ENCODE assay signal across 8 mouse cellular contexts in the genomic region with DNA sequence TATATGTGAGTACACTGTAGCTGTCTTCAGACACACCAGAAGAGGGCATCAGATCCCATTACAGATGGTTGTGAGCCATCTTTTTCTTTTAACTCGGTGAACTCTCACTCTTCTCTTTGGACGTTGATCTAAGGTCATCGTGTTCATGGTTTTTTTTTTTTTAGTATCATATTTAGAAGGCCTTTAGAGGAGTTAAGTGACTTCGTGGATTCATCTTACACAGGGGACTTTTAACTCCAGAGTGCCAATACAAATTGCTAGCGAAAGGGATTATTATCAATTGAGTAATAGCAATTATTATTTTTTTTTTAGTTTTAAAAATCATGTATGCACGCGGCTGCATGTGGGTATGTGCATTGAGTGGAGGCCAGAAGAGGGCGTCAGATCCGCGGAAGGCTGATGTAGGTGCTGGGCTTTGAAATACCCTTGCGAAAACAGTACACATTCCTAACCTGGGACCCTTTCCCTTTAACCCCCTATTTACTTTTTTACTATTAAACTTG. TPM values are rescaled to one million over a fixed set of nuclear protein-coding genes. Genes with fewer than 3 reads are reported as not detected.
DNase-seq lines count a peak whose midpoint lies in the region; ATAC-seq and TF ChIP-seq lines count a peak whose summit lies in the region.

No protein-coding gene starts in this region.

- peaks cover 15% of the 10 kb centered on the region for H3K36me3 ChIP-seq in forebrain, embryonic 10.5 days (replicated peaks)
- peaks cover 5% of the 10 kb centered on the region; the same call in 1 of the 2 replicates for H3K36me3 ChIP-seq in intestine, embryonic 14.5 days (ENCODE audit: control insufficient read depth, insufficient read depth, low read length)

- in situ Hi-C loops in Patski (cut with MboI; ENCODE audit: low pct_unique_long_range_greater_than_20kb) = loop anchor here (5.0 to 25.0 kb wide), 4 partner anchors 49 to 1506 kb away; a partner anchor contains a TSS

- peaks cover 34% of the 10 kb centered on the region for H3K4me1 ChIP-seq in forebrain, embryonic 10.5 days
- 0 out of 2 replicates have a peak, but pooled peaks cover 5% of the 10 kb centered on the region for H3K4me1 ChIP-seq in intestine, embryonic 14.5 days (replicated peaks; ENCODE audit: control insufficient read depth, insufficient read depth, low read length)
- no peaks in the 10 kb centered on the region for H3K4me1 ChIP-seq in olfactory bulb, adult 2 months (ENCODE audit: control insufficient read depth, insufficient read depth, low read length)

- no peaks in the 10 kb centered on the region for H3K9me3 ChIP-seq in forebrain, embryonic 10.5 days
- no peaks in the 10 kb centered on the region for H3K9me3 ChIP-seq in intestine, embryonic 14.5 days (ENCODE audit: control insufficient read depth, low read length)

- POLR2A ChIA-PET in Patski (lab: Charles Lee) = interaction anchor here (0.7 kb wide), 1 partner anchor 19 kb away, joined by 3 read pairs; no protein-coding TSS in a partner anchor

- CTCF ChIA-PET in Patski (lab: Charles Lee) = interaction anchor here (1.2 kb wide), 1 partner anchor 23 kb away, joined by 3 read pairs; a partner anchor contains a TSS

- TF ChIP-seq CTCF in Patski (IDR thresholded peaks at IDR 0.05) = peak; percentile 64
- 0 out of 2 replicates have a peak, but pooled peaks have one; percentile 14 for TF ChIP-seq CTCF in olfactory bulb, adult 2 months (IDR thresholded peaks at IDR 0.05; ENCODE audit: insufficient read depth, low read depth, low read length)

- no peaks in the 10 kb centered on the region for H3K27me3 ChIP-seq in Patski
- H3K27me3 ChIP-seq in forebrain, embryonic 10.5 days (ENCODE audit: poor library complexity, severe bottlenecking) = no peaks in the 10 kb centered on the region
- no peaks in the 10 kb centered on the region for H3K27me3 ChIP-seq in intestine, embryonic 14.5 days (replicated peaks; ENCODE audit: control insufficient read depth, insufficient read depth, low read length)

- no peak for TF ChIP-seq POLR2A in olfactory bulb, adult 2 months (IDR thresholded peaks at IDR 0.05; ENCODE audit: insufficient read depth, low read depth, low read length)

- peak; percentile 61 for DNase-seq in layer of hippocampus, adult 11-12 months (ENCODE audit: low spot score)
- no peak for DNase-seq in layer of hippocampus, postnatal 36 days
- DNase-seq in Patski (ENCODE audit: low read depth, low spot score) = no peak
- DNase-seq in forebrain, embryonic 10.5 days (ENCODE audit: extremely low spot score, low spot score) = no peak
- no peak for DNase-seq in intestine, embryonic 14.5 days (ENCODE audit: low spot score)
- peak; percentile 26 to 27 for DNase-seq in lung, adult 18-20 months
- no peak for DNase-seq in MN1 (ENCODE audit: low spot score)

- peak overlapping the region; percentile 94 for H3K27ac ChIP-seq in forebrain, embryonic 10.5 days
- H3K27ac ChIP-seq in intestine, embryonic 14.5 days (ENCODE audit: low read depth) = peak overlapping the region; percentile 92
- no peak overlapping the region; the same call in 1 of the 2 replicates for H3K27ac ChIP-seq in olfactory bulb, adult 2 months (ENCODE audit: insufficient read depth, low read depth, low read length)

- peak overlapping the region; percentile 47 for H3K4me2 ChIP-seq in intestine, embryonic 14.5 days (ENCODE audit: low read length)

- peak overlapping the region; percentile 71 for H3K9ac ChIP-seq in intestine, embryonic 14.5 days (ENCODE audit: low read length)

- 3% methylated on average over 11 of the region's 11 CpGs for WGBS in forebrain, embryonic 10.5 days
- 5% methylated on average over 11 of the region's 11 CpGs for WGBS in intestine, embryonic 14.5 days
- 2% methylated on average over 11 of the region's 11 CpGs for WGBS in olfactory bulb, adult 2 months

- peak; percentile 24 for ATAC-seq in Patski
- ATAC-seq in intestine, embryonic 14.5 days (replicated peaks; ENCODE audit: low FRiP score, low TSS enrichment, low read depth) = peak; percentile 85

- peak overlapping the region; percentile 70 for H3K4me3 ChIP-seq in forebrain, embryonic 10.5 days
- H3K4me3 ChIP-seq in intestine, embryonic 14.5 days (ENCODE audit: low read depth, low read length) = peak overlapping the region; percentile 47
- H3K4me3 ChIP-seq in olfactory bulb, adult 2 months (ENCODE audit: insufficient read depth, low read depth, low read length) = no peak overlapping the region

RNA-seq across cellular contexts. Expression of a gene that starts 0.5 kb away (rescaled TPM):
- 10 to 100 TPM; 12.5 to 13.8 TPM for total RNA-seq in layer of hippocampus, postnatal 36 days (2021)
- polyA plus RNA-seq in Patski (2021) = 38.5 TPM
- 49.1 and 52.2 TPM in 2 replicates for polyA plus RNA-seq in forebrain, embryonic 10.5 days (2016; fragmentation: Nextera tagmentation; extraction: Ambion mirVana)
- polyA plus RNA-seq in intestine, embryonic 14.5 days (2014; fragmentation: Nextera tagmentation; extraction: Ambion mirVana) = 41.0 and 47.8 TPM in 2 replicates
- polyA plus RNA-seq in olfactory bulb, adult 2 months (2012; ENCODE audit: insufficient read depth, insufficient read length, low replicate concordance, missing spikeins) = not detected in 2 replicates

RNA-seq across cellular contexts. Expression of a gene that starts 22.6 kb away (rescaled TPM):
- 10 to 100 TPM; 16.6 to 17.6 TPM for total RNA-seq in layer of hippocampus, postnatal 36 days (2021)
- polyA plus RNA-seq in Patski (2021) = 1.4 TPM
- 3.1 and 3.3 TPM in 2 replicates for polyA plus RNA-seq in forebrain, embryonic 10.5 days (2016; fragmentation: Nextera tagmentation; extraction: Ambion mirVana)
- polyA plus RNA-seq in intestine, embryonic 14.5 days (2014; fragmentation: Nextera tagmentation; extraction: Ambion mirVana) = 4.2 TPM in 2 replicates
- polyA plus RNA-seq in olfactory bulb, adult 2 months (2012; ENCODE audit: insufficient read depth, insufficient read length, low replicate concordance, missing spikeins) = not detected in 2 replicates

RNA-seq across cellular contexts. Expression of a gene that starts 22.6 kb away (rescaled TPM):
- 1 to 10 TPM; 4.4 to 4.8 TPM for total RNA-seq in layer of hippocampus, postnatal 36 days (2021)
- polyA plus RNA-seq in Patski (2021) = 27.2 TPM
- 22.5 and 23.5 TPM in 2 replicates for polyA plus RNA-seq in forebrain, embryonic 10.5 days (2016; fragmentation: Nextera tagmentation; extraction: Ambion mirVana)
- polyA plus RNA-seq in intestine, embryonic 14.5 days (2014; fragmentation: Nextera tagmentation; extraction: Ambion mirVana) = 41.3 and 46.1 TPM in 2 replicates
- not detected in 2 replicates for polyA plus RNA-seq in olfactory bulb, adult 2 months (2012; ENCODE audit: insufficient read depth, insufficient read length, low replicate concordance, missing spikeins)

Comparison
In these comparisons a context has a peak if more than half of its experiments do, and no peak if none do; other contexts are left out.
1. DNase-seq: peak in layer of hippocampus, adult 11-12 months (single experiment) and lung, adult 18-20 months (2 of 2); none in layer of hippocampus, postnatal 36 days (0 of 2), Patski (single experiment), forebrain, embryonic 10.5 days (single experiment), intestine, embryonic 14.5 days (single experiment) and MN1 (single experiment).
2. RNA of a gene that starts 22.6 kb away (polyA plus RNA-seq): 41.3 to 46.1 TPM in intestine, embryonic 14.5 days, 27.2 TPM in Patski (single experiment) and 22.5 to 23.5 TPM in forebrain, embryonic 10.5 days; not detected in olfactory bulb, adult 2 months; every median in the first group is over 10 times any median in the second.